Mouse (Mus musculus) liver, embryonic 11.5 days (tissue): ENCODE measurements around the gene Pirt. TPM values are rescaled to one million over a fixed set of nuclear protein-coding genes. Genes with fewer than 3 reads are reported as not detected.

Experiments used
- ATAC-seq: fragments of 200-750 bp; cut with Nextera tagmentation; replicated peaks from 2 replicates; pipeline ENCODE4 v1.8.0; 2017; ENCODE audit warnings: moderate number of reproducible peaks, mild to moderate bottlenecking, moderate TSS enrichment, moderate library complexity; ENCODE audit not compliant: low FRiP score
- DNase-seq: peaks from one replicate; pipeline ENCODE4 v3.0.0-alpha.2; 2017; ENCODE audit warnings: low spot score
- H3K27ac ChIP-seq: fragments of 300-500 bp; sonication (generic); 2 replicates; pipeline ENCODE4 v1.5.1; 2014; ENCODE audit warnings: mild to moderate bottlenecking, low read depth, low read length, control low read depth
- H3K27me3 ChIP-seq: fragments of 300-500 bp; sonication (generic); replicated peaks from 2 replicates; pipeline ENCODE4 v1.6.1; 2014; ENCODE audit warnings: low read length, mixed read lengths; ENCODE audit not compliant: control insufficient read depth, insufficient read depth
- H3K36me3 ChIP-seq: fragments of 300-500 bp; sonication (generic); 2 replicates; pipeline ENCODE4 v1.6.1; 2014; ENCODE audit warnings: mild to moderate bottlenecking, low read length, moderate library complexity, mixed read lengths; ENCODE audit not compliant: control insufficient read depth, insufficient read depth
- H3K4me1 ChIP-seq: fragments of 300-500 bp; sonication (generic); replicated peaks from 2 replicates; pipeline ENCODE4 v1.6.1; 2014; ENCODE audit warnings: low read length, mixed read lengths; ENCODE audit not compliant: control insufficient read depth, insufficient read depth
- H3K4me2 ChIP-seq: fragments of 300-500 bp; sonication (generic); 2 replicates; pipeline ENCODE4 v1.6.1; 2014; ENCODE audit warnings: mild to moderate bottlenecking, control low read depth, moderate library complexity
- H3K4me3 ChIP-seq: fragments of 300-500 bp; sonication (generic); 2 replicates; pipeline ENCODE4 v1.5.1; 2014; ENCODE audit warnings: low read depth, low read length, control low read depth
- H3K9ac ChIP-seq: fragments of 300-500 bp; sonication (generic); 2 replicates; pipeline ENCODE4 v1.6.1; 2014; ENCODE audit warnings: low read depth, low read length, control low read depth
- H3K9me3 ChIP-seq: fragments of 300-500 bp; sonication (generic); 2 replicates; pipeline ENCODE4 v1.6.1; 2016; ENCODE audit warnings: low read length, inconsistent platforms, mixed read lengths; ENCODE audit not compliant: control insufficient read depth
- WGBS: fragments of 180-500 bp; shearing (Covaris S2); extraction: QIAGEN DNeasy Blood & Tissue Kit; methylation state at CpG from one replicate; pipeline ENCODE4 v1.1.7; 2014; 5-methylcytosine and 5-hydroxymethylcytosine counted together
- polyA plus RNA-seq: library from polyadenylated mRNA; unstranded; fragments of >200 nt; fragmentation: Nextera tagmentation; extraction: Ambion mirVana; gene quantifications from 2 replicates; pipeline ENCODE4 v1.2.1, GENCODE M21; 2014

Pirt gene
- polyA plus RNA-seq, 1 experiment from 2014 or later: 0.37 TPM

- H3K4me1 ChIP-seq: no peaks in the 10 kb centered on the region
- no peak overlapping the region for H3K4me2 ChIP-seq
- H3K9me3 ChIP-seq: no peaks in the 10 kb centered on the region
- H3K4me3 ChIP-seq: no peak overlapping the region
- no peak for ATAC-seq
- H3K27ac ChIP-seq: no peak overlapping the region
- 81% methylated on average over 7 of the region's 7 CpGs for WGBS
- H3K36me3 ChIP-seq: no peaks in the 10 kb centered on the region
- no peak for DNase-seq
- H3K27me3 ChIP-seq: no peaks in the 10 kb centered on the region
- H3K9ac ChIP-seq: no peak overlapping the region
These were observed 9.0 kb upstream of the Pirt start for GRCm38 (mm10) chr11:66902801-66903200.

DNA sequence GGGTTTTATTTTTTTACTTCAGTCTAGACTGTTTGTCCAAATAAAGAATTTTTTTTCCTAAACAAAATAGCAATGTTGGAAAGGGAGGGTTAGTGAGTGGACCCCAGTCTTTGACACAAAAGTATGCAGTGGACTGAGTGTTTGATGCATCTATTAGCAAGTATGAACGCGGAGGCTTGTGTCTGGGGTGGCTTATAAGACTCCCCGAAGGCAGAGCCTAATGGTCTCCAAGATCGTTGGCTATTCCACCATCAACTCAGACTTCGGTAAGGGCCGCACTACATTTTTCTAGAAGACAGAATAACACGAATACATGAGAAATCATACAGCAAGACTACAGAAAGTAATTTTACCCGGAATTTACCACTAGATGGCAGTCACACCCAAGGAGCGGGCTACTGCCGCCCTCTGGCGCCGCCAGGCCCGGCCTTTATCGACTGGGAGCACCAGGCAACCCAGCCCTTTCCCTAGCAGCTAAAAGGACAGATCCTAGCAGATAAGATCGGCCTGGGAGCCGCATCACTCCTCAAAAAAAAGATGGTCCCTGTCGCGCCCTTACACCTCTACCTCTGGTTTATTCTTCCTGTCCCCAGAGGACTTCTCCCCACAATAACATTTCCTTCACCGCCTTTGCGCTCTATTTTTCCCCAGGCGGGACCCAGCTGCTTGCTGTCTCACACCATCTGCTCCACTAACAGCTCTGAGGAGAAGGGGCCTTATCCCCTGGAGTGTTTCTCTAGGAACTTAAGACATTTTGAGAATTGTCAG is 6.0 kb upstream of the Pirt start:
- H3K4me3 ChIP-seq: no peak overlapping the region
- H3K4me1 ChIP-seq: no peaks in the 10 kb centered on the region
- H3K4me2 ChIP-seq: peak overlapping the region; percentile 32; the same call in 1 of the 2 replicates
- no peaks in the 10 kb centered on the region for H3K27me3 ChIP-seq
- ATAC-seq (peak; percentile 88), DNase-seq (peak; percentile 61)
- WGBS: 14% methylated on average over 21 of the region's 21 CpGs
- no peaks in the 10 kb centered on the region for H3K9me3 ChIP-seq
- no peak overlapping the region for H3K27ac ChIP-seq
- H3K36me3 ChIP-seq: no peaks in the 10 kb centered on the region
- no peak overlapping the region for H3K9ac ChIP-seq

DNA sequence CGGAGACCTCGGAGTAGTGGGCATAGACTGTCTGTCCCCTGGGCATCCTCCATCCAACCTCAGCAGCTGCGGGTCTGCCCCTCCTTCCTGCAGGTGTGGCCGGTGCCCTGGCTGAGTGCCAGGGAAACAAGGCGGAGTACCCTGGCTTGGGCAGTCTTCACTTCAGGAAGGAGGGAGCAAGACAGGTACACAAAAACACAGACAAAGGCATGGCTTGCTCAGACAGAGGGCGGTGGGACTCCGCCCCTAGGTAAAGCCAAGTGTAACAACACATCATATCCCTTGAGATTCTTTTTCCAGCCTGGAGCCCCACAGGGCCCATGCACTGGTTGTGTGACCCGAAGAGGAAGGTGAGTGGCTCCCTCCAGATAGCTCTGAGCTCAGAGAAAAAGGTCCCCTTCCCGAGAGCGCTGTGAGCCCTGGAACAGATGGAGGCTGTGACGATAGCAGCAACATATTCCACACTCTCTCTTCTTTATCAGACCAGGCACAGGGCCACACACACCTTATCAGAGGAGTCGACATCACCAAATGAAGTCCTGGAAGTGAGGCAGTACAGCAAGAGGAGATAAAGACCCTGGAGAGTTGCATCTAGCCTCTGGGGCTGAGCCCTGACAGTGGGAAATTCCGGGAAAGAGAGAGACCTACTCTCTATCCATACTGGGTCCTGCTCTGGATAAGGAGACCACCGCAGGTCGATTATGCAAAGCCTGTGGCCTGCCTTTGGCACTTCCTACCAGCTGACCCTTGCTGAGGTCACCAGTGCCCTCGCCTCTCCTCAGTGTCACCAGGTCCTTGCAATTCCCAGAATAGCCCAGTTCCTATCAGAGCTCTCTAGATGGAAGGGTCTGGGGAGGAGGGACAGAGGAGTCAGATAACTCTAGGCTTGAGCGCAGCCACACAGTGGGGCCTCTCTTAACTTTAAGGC is 1.0 kb downstream of the Pirt start:
- Histone ChIP-seq H3K9me3 (no peaks in the 10 kb centered on the region), H3K9ac (no peak overlapping the region), H3K4me2 (peak overlapping the region; percentile 45), H3K4me3 (no peak overlapping the region), H3K27me3 (peaks cover 8% of the 10 kb centered on the region; the same call in 1 of the 2 replicates), H3K27ac (no peak overlapping the region), H3K36me3 (no peaks in the 10 kb centered on the region), H3K4me1 (peaks cover 8% of the 10 kb centered on the region; the same call in 1 of the 2 replicates)
- peak; percentile 37 for DNase-seq
- peak; percentile 96 for ATAC-seq
- WGBS: 27% methylated on average over 17 of the region's 17 CpGs

- no peak overlapping the region for H3K27ac ChIP-seq
- WGBS: 29% methylated on average over 3 of the region's 3 CpGs
These were observed 2.5 kb downstream of the Pirt start for GRCm38 (mm10) chr11:66914249-66914648.

GRCm38 (mm10) chr11:66920012-66920411 is 8.2 kb downstream of the Pirt start:
- no peaks in the 10 kb centered on the region; the same call in 1 of the 2 replicates for H3K27me3 ChIP-seq
- 54% methylated on average over 2 of the region's 2 CpGs for WGBS
- no peak overlapping the region for H3K9ac ChIP-seq
- no peaks in the 10 kb centered on the region for H3K9me3 ChIP-seq
- no peak overlapping the region for H3K4me2 ChIP-seq
- H3K4me1 ChIP-seq: no peaks in the 10 kb centered on the region
- no peak for DNase-seq
- H3K27ac ChIP-seq: no peak overlapping the region
- no peaks in the 10 kb centered on the region for H3K36me3 ChIP-seq
- no peak overlapping the region for H3K4me3 ChIP-seq
- no peak for ATAC-seq

More at GRCm38 (mm10) chr11:66914249-66914648, 2.5 kb downstream of the Pirt start:
- no peak overlapping the region for H3K4me2 ChIP-seq
- H3K36me3 ChIP-seq: no peaks in the 10 kb centered on the region
- H3K27me3 ChIP-seq: peaks cover 8% of the 10 kb centered on the region; the same call in 1 of the 2 replicates
- H3K4me3 ChIP-seq: no peak overlapping the region
- peaks cover 8% of the 10 kb centered on the region; the same call in 1 of the 2 replicates for H3K4me1 ChIP-seq
- no peaks in the 10 kb centered on the region for H3K9me3 ChIP-seq
- no peak for ATAC-seq
- no peak for DNase-seq
- H3K9ac ChIP-seq: no peak overlapping the region

DNA sequence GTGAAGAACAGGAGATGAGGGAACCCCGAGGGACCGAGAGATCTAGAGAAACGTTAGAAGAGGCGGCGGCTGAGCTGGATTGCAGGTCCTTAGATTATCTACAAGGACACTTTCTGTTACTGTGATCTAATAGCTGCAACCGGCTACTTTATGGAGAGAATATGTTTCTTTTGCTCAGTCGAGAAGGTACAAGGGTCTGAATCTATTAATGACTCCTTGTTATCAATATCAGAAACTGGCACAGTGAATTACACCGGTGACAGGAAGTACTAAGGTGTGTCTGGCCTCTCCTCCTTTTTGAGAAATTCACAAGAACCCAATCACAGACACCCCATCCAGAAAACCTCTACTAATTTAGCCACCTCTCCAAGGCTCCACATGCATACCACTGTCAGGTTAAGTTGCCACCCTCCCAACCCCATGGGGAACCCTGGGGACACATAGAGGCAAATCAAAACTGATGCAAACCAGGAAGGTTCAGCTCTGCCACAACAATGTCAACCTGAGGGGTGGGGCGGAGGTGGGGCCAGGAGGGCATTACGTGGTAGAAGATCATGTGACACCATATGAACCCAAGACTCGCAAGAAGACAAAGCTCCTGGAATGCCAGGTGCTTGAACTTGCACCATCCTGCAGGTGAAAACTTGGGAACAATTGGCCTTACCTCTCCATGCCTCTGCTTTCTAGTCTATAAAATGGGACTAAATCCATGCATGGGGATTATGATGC is 12.5 kb downstream of the Pirt start:
- ATAC-seq: no peak
- 77% methylated on average over 11 of the region's 11 CpGs for WGBS
- H3K4me1 ChIP-seq: no peaks in the 10 kb centered on the region

GRCm38 (mm10) chr11:66928311-66928710 is 16.5 kb downstream of the Pirt start:
- WGBS: 74% methylated on average over 3 of the region's 3 CpGs
- Histone ChIP-seq H3K27ac (no peak overlapping the region), H3K4me1 (no peaks in the 10 kb centered on the region), H3K4me2 (no peak overlapping the region), H3K9ac (no peak overlapping the region), H3K36me3 (no peaks in the 10 kb centered on the region), H3K27me3 (no peaks in the 10 kb centered on the region; the same call in 1 of the 2 replicates), H3K9me3 (no peaks in the 10 kb centered on the region), H3K4me3 (no peak overlapping the region)
- ATAC-seq: no peak
- no peak for DNase-seq

More for the DNA sequence above, 12.5 kb downstream of the Pirt start:
- Histone ChIP-seq H3K27ac (no peak overlapping the region), H3K36me3 (no peaks in the 10 kb centered on the region), H3K27me3 (no peaks in the 10 kb centered on the region; the same call in 1 of the 2 replicates), H3K9me3 (no peaks in the 10 kb centered on the region), H3K4me3 (no peak overlapping the region), H3K9ac (no peak overlapping the region), H3K4me2 (no peak overlapping the region)
- DNase-seq: no peak
